Mouse (Mus musculus) spleen, postnatal 10 days (tissue): ENCODE measurements around the gene Nrk.

Source experiments
- DNase-seq, 2 experiments: peaks; one replicate each; pipeline ENCODE4 v3.0.0; 2021 to 2022; ENCODE audit warnings: low spot score in 2 of 2

Nrk gene

DNA sequence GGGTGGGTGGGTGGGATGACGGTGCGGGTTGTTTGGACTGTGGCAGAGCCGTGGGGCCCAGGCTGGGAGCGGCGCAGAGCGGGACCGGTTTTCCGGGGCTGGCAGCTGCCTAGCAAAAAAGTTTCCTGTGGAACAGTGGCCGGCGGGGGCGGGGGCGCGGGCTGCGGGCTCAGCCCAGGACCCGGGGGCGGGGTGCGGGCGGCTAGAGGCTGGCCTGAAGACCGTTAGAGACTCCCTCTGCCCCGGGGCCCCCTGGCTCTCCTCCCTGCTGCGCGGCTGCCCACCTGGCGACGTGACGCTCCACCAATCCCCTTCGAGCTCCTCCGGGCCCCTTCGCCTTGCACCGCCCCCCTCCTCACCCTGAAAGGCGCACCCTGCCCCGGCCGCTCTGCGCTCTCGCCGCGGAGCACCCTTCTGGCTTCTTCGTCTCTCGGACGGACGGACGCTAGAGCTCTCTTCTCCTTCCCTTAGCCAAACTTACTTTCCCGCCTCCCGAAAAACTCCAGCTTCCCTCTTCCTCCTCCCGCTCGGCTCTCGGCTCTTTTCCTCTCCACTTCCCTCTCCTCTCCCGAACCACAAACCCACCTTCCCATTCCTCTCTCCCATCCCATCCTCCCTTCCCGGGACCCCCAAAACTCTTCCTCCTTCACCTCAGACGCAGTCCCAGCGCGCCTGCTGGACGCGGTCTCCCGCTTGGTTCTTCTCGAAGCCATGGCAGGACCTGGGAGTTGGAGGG, at the start of gene Nrk:
Gene Nrk (plus strand): TSS at position 390 of the 736 bp plus-strand sequence.
- DNase-seq: peak in 1 of 2 experiments; percentile 9

DNA sequence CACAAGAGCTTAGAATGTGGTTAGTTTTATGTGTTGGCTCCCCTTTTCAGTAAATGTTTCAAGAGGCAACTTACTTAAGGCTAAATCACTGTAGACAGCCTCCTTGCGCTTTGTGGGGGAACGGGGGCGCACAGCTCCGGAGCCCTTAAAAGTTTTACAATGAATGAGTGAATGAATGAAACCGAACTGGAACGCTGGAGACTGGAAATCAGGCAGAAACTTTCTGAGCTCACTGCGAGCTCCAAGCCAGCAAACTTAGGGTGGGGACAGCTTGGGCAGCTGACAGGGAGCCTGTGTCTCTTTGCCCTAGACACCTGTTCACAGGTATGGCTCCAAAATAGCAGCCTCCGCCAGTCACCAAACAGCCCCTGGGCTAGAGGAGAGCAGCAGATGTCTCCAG, 864 bp upstream of the Nrk start:
- no peak for DNase-seq

DNA sequence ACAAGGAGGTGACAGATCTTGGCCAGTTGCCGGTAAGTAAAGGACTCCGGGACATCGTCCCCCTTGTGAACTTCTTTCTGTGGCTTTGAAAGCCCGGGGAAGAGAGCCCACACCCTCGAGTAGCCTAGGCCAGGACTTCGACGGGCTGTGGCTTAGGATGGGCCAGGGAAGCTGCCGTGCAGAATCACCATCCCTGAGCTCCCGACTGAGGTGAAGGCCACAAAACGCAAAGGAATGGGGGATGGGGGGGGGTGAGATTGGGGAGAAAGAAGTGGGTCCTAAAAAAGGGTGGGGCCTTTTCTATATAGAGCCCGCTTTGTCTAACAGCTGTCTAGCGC, 516 bp downstream of the Nrk start:
- no peak for DNase-seq

DNA sequence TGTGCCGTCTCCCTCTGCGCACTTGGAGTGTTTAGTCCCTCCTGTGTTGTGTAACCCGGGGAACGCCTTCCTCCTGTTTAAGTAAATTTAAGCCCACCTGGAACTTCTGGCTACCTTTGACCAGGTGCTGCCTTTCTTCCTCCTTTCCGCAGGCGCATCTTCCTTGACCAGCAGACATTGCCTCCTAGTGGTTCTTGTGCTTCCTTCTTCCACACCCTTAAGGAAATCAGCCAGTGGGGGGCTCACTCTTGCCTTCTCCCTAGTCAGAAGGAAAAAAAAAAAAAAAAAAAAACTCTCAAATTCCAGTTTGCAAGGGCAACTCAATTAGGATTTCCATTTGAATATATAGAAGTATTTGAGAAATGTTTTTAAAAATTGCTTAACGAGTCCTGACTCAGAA, 4.8 kb downstream of the Nrk start:
- DNase-seq: no peak

- DNase-seq: no peak
These were observed 29.7 kb downstream of the Nrk start for GRCm38 (mm10) chrX:138943905-138944304.

DNA sequence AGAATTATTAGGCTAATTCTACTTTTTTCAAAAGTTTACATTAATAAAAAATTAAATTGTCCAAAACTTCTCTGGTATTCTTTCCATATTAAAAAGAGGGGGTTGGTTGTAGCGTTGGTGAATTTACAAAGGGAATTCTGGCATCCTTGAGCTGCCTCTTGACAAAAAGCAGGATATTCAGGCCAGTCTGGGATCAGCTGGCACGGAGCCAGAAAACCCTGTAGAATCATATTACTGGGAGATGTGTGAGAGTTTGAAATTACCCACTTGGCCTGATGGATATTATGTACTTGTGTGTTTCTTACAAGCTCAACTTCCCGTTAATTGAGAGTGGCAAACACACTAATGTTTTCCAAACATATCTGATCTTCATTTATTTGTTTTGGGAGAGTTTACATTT, 46.5 kb downstream of the Nrk start:
- DNase-seq: no peak

DNA sequence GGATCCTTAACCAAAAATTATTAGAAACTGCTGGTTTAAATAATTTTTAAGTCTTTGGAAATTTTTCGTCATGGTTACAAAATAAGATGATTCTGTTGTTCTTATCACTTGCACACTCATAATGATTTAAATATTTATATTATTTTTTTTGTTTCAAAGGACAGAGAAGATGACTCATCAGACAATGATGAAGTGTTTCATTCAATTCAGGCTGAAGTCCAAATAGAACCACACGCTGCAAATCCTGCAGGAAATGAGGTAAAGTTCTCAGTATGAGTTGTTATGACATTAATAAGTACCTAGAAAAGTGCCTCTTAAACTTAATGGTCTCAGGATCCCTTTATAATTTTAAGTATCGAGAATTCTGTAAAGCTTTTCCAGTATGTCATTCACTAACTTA, 64.3 kb downstream of the Nrk start:
- DNase-seq: no peak

GRCm38 (mm10) chrX:138979249-138979648, 65.0 kb downstream of the Nrk start:
- DNase-seq: no peak

DNA sequence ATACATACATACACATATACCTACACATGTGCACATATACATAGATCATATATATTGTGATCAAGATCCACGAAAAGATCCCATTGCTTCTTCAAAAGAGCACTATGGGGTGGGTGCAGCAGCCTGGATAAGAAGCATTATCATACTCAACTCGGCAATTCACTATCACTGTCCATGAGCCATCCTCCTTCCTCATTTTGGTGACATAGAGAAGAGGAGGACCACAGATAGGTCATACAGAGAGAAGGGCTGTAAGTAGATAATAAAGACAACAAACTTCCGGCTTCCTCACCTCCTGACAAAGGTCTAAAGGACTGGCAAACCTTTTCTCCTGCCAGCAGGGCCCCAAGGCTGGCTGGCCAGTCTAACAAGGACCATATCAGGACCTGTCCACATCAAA, 100.3 kb downstream of the Nrk start:
- DNase-seq: no peak

GRCm38 (mm10) chrX:139016540-139016939, 102.3 kb downstream of the Nrk start:
- no peak for DNase-seq

- DNase-seq: no peak
These were observed 112.4 kb downstream of the Nrk start for GRCm38 (mm10) chrX:139026532-139027097.

- DNase-seq: no peak
These were observed 113.1 kb downstream of the Nrk start for GRCm38 (mm10) chrX:139027296-139027695.

- DNase-seq: no peak
These were observed 113.7 kb downstream of the Nrk start for GRCm38 (mm10) chrX:139027909-139028308.

GRCm38 (mm10) chrX:139037666-139038065, 123.4 kb downstream of the Nrk start:
- DNase-seq: no peak

DNA sequence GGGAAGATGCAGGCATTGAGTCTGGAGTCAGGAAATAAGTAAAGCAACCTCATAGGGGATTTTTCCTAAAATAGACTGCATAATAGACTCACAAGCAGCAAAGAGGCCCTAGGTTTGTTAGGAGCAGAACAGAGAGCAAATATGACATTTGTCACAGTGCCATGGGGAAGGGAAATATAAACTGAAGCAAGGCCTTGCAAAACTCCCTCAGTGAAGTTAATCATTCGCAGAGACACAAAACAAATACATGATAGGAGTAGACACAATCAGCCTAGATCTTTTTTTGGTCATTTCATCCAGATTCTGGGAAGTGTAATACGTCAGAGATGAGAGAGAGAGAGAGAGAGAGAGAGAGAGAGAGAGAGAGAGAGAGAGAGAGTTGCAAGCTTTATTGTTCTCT, 125.1 kb downstream of the Nrk start:
- no peak for DNase-seq

DNA sequence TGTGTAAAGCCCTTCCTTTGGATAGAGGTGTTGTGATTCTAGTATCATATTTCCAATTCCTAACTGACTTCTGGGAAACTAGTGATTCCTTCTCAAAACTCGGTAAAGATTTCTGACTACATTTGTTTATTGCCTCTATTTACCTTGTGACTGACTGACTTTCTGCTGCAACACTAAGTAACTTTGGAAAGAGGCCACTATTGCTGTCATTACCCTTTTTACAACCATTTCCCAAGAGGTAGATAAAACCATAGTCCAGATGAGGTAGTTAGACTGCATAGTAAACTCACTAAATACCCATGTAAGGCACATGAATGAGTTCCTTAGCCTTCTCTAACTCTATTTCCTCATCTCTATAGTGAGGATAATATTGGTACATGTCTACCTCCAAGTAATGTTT, 126.9 kb downstream of the Nrk start:
- no peak for DNase-seq

DNA sequence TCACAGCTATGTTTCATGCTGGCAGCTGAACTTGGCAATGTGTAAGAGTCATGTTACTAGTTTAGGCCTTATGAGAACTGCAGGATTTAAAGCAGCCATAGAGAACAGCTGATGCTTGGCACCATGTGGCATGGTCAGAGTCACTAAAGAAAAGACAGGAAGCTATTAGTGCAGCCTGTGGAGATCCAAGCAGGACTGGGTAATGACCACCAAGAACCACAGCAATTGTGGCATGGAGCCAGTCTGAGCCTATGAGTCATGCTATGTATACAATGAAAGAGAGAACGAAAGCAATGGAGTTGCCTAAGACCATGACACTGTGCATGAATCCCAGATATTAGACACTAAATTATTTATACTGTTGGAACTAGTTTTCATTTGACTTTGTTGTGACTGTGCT, 137.7 kb downstream of the Nrk start:
- DNase-seq: no peak

DNA sequence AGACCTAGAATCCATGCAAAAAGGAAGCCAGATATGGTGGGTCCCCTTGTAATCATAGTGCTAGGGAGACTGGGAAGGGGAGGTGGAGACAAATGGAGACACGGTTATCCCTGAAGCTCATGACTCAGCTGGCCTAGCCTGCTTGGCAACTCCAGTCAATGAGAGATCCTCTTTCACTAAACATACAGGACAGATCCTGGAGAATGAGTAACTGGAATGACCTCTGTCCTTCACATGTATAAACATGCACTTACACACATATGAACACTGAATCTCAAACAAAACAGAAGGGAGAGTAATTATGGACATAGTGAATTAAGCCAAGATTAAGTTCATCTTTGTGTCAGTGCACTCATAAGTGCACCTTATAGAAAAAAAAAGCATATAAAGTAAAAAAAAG, 138.9 kb downstream of the Nrk start:
- DNase-seq: no peak
